Comparison of ENCODE assay signal across 8 mouse cellular contexts in genomic region chr6:24627586-24628030, GRCm38 (mm10). TPM values are rescaled to one million over a fixed set of nuclear protein-coding genes. Genes with fewer than 3 reads are reported as not detected.
DNase-seq lines count a peak whose midpoint lies in the region; ATAC-seq and TF ChIP-seq lines count a peak whose summit lies in the region.

No protein-coding gene starts in this region.

- peak; percentile 82 for ATAC-seq in erythroblast, adult 5-6 weeks (replicated peaks; ENCODE audit: low FRiP score, poor library complexity, severe bottlenecking)
- ATAC-seq in hindbrain, postnatal 0 days, result peak; percentile 74
- ATAC-seq in midbrain, embryonic 12.5 days (ENCODE audit: low FRiP score, low read depth), result peak; percentile 78
- ATAC-seq in stomach, embryonic 14.5 days (ENCODE audit: insufficient number of reproducible peaks, insufficient read depth, low FRiP score, low read depth), result peak; percentile 58; the same call in 1 of the 2 replicates

- DNase-seq in left cerebral cortex, adult 11 months (ENCODE audit: low spot score), result peak; percentile 53
- no peak for DNase-seq in left cerebral cortex, postnatal 36 days (ENCODE audit: low spot score in 2 of 2)
- peak; percentile 79 for DNase-seq in brain, embryonic 14.5 days (ENCODE audit: low read depth)
- DNase-seq in hindbrain, postnatal 0 days (ENCODE audit: low spot score), result peak; percentile 85
- DNase-seq in left cerebral cortex, postnatal 10 days (ENCODE audit: extremely low spot score in 1 of 2, low spot score in 2 of 2), result peak; percentile 40 to 46

- intact Hi-C loops in left cerebral cortex, postnatal 36 days (cut with DNase I), result loop anchor here (1.0 to 5.0 kb wide), 2 partner anchors 35 to 97 kb away; no protein-coding TSS in a partner anchor
- intact Hi-C loops in left cerebral cortex, postnatal 10 days (cut with DNase I), result loop anchor here (2.0 kb wide), 1 partner anchor 97 kb away; no protein-coding TSS in a partner anchor

- H3K4me2 ChIP-seq in hindbrain, postnatal 0 days (ENCODE audit: low read depth, low read length), result no peak overlapping the region
- H3K4me2 ChIP-seq in midbrain, embryonic 12.5 days (replicated peaks), result no peak overlapping the region
- H3K4me2 ChIP-seq in stomach, embryonic 14.5 days (replicated peaks; ENCODE audit: low read depth, low read length), result no peak overlapping the region

- H3K4me3 ChIP-seq in hindbrain, postnatal 0 days (ENCODE audit: low read length), result no peak overlapping the region
- no peak overlapping the region for H3K4me3 ChIP-seq in midbrain, embryonic 12.5 days
- H3K4me3 ChIP-seq in stomach, embryonic 14.5 days (ENCODE audit: low read depth, low read length), result no peak overlapping the region

- peak; percentile 50; the same call in 1 of the 2 replicates for TF ChIP-seq CTCF in brain, embryonic 14.5 days (IDR thresholded peaks at IDR 0.05; ENCODE audit: borderline replicate concordance, extremely low read depth, insufficient read depth, insufficient read length)
- peak; percentile 84 for TF ChIP-seq CTCF in hindbrain, postnatal 0 days (IDR thresholded peaks at IDR 0.05; ENCODE audit: low read depth)

- WGBS in hindbrain, postnatal 0 days, result 69% methylated on average over 5 of the region's 5 CpGs
- 72% methylated on average over 5 of the region's 5 CpGs for WGBS in midbrain, embryonic 12.5 days
- whole genome bisulfite sequencing in stomach, embryonic 14.5 days, result 65% methylated on average over 5 of the region's 5 CpGs

- no peak overlapping the region for H3K27ac ChIP-seq in hindbrain, postnatal 0 days
- H3K27ac ChIP-seq in midbrain, embryonic 12.5 days (replicated peaks), result no peak overlapping the region
- no peak overlapping the region for H3K27ac ChIP-seq in stomach, embryonic 14.5 days (ENCODE audit: low read length)

- H3K9me3 ChIP-seq in hindbrain, postnatal 0 days (ENCODE audit: low read length), result no peaks in the 10 kb centered on the region
- H3K9me3 ChIP-seq in midbrain, embryonic 12.5 days, result no peaks in the 10 kb centered on the region
- no peaks in the 10 kb centered on the region for H3K9me3 ChIP-seq in stomach, embryonic 14.5 days (ENCODE audit: control insufficient read depth, low read depth, low read length)

- no peak for TF ChIP-seq POLR2A in brain, embryonic 14.5 days (IDR thresholded peaks at IDR 0.05; ENCODE audit: borderline replicate concordance, extremely low read depth, insufficient read depth, insufficient read length, poor library complexity, severe bottlenecking)

- no peak overlapping the region for H3K9ac ChIP-seq in hindbrain, postnatal 0 days (replicated peaks; ENCODE audit: low read length)
- H3K9ac ChIP-seq in midbrain, embryonic 12.5 days (replicated peaks), result no peak overlapping the region
- H3K9ac ChIP-seq in stomach, embryonic 14.5 days (replicated peaks; ENCODE audit: low read depth, low read length), result no peak overlapping the region

- H3K36me3 ChIP-seq in hindbrain, postnatal 0 days (ENCODE audit: insufficient read depth, low read length), result peaks cover 5% of the 10 kb centered on the region; the same call in 1 of the 2 replicates
- peaks cover 14% of the 10 kb centered on the region for H3K36me3 ChIP-seq in midbrain, embryonic 12.5 days
- peaks cover 12% of the 10 kb centered on the region for H3K36me3 ChIP-seq in stomach, embryonic 14.5 days (ENCODE audit: control insufficient read depth, insufficient read depth, low read length)

- no peaks in the 10 kb centered on the region for H3K4me1 ChIP-seq in hindbrain, postnatal 0 days (ENCODE audit: insufficient read depth, low read length)
- H3K4me1 ChIP-seq in midbrain, embryonic 12.5 days, result no peaks in the 10 kb centered on the region
- no peaks in the 10 kb centered on the region for H3K4me1 ChIP-seq in stomach, embryonic 14.5 days (ENCODE audit: control insufficient read depth, insufficient read depth, low read length)

- no peaks in the 10 kb centered on the region for H3K27me3 ChIP-seq in hindbrain, postnatal 0 days (ENCODE audit: insufficient read depth, low read length)
- H3K27me3 ChIP-seq in midbrain, embryonic 12.5 days, result no peaks in the 10 kb centered on the region
- no peaks in the 10 kb centered on the region for H3K27me3 ChIP-seq in stomach, embryonic 14.5 days (ENCODE audit: control insufficient read depth, insufficient read depth, low read length)

RNA-seq across cellular contexts. Expression of gene Lmod2, which starts 30.0 kb away (rescaled TPM):
- not detected for total RNA-seq in left cerebral cortex, postnatal 36 days (2021)
- not detected in 2 replicates for polyA plus RNA-seq in brain, embryonic 14.5 days (2012; rRNA removed)
- total RNA-seq in erythroblast, adult 5-6 weeks (2015; ENCODE audit: low replicate concordance), result not detected in 2 replicates
- total RNA-seq in erythroblast, adult 5-6 weeks (2017; ENCODE audit: low replicate concordance), result not detected in 2 replicates
- not detected in 2 replicates for total RNA-seq in hindbrain, postnatal 0 days (2014; rRNA removed)
- not detected in 2 replicates for polyA plus RNA-seq in hindbrain, postnatal 0 days (2015; fragmentation: Nextera tagmentation; extraction: Ambion mirVana)
- not detected for total RNA-seq in left cerebral cortex, postnatal 10 days (2021)
- polyA plus RNA-seq in midbrain, embryonic 12.5 days (2016; fragmentation: Nextera tagmentation; extraction: Ambion mirVana), result not detected in 2 replicates
- polyA plus RNA-seq in stomach, embryonic 14.5 days (2014; fragmentation: Nextera tagmentation; extraction: Ambion mirVana), result not detected in 2 replicates

RNA-seq across cellular contexts. Expression of gene Wasl, which starts 37.2 kb away (rescaled TPM):
- total RNA-seq in left cerebral cortex, postnatal 36 days (2021), result 100 to 1,000 TPM; 123 to 129 TPM
- polyA plus RNA-seq in brain, embryonic 14.5 days (2012; rRNA removed), result 25.1 and 30.6 TPM in 2 replicates
- 13.2 and 18.8 TPM in 2 replicates for total RNA-seq in erythroblast, adult 5-6 weeks (2015; ENCODE audit: low replicate concordance)
- 13.1 and 17.4 TPM in 2 replicates for total RNA-seq in erythroblast, adult 5-6 weeks (2017; ENCODE audit: low replicate concordance)
- 20.0 and 20.9 TPM in 2 replicates for total RNA-seq in hindbrain, postnatal 0 days (2014; rRNA removed)
- 57.4 and 61.0 TPM in 2 replicates for polyA plus RNA-seq in hindbrain, postnatal 0 days (2015; fragmentation: Nextera tagmentation; extraction: Ambion mirVana)
- total RNA-seq in left cerebral cortex, postnatal 10 days (2021), result 10 to 100 TPM; 40.9 to 47.6 TPM
- 72.9 and 76.2 TPM in 2 replicates for polyA plus RNA-seq in midbrain, embryonic 12.5 days (2016; fragmentation: Nextera tagmentation; extraction: Ambion mirVana)
- polyA plus RNA-seq in stomach, embryonic 14.5 days (2014; fragmentation: Nextera tagmentation; extraction: Ambion mirVana), result 59.8 and 60.2 TPM in 2 replicates

Comparison
In these comparisons a context has a peak if more than half of its experiments do, and no peak if none do; other contexts are left out.
1. DNase-seq: peak in left cerebral cortex, adult 11 months (single experiment), brain, embryonic 14.5 days (single experiment), hindbrain, postnatal 0 days (single experiment) and left cerebral cortex, postnatal 10 days (2 of 2); none in left cerebral cortex, postnatal 36 days (0 of 2).
2. Peak in every context shown above with its lines, with median percentiles within 50 percentile points of each other: ATAC-seq.